Mouse (Mus musculus) CD8-positive naive resting alpha-beta T cell, adult 2 months (primary cell): ENCODE measurements around the gene Ciita.
A peak's percentile ranks its signal among the peaks of the same experiment; 100 is the strongest.

Experiments used
- DNase-seq, 2 experiments: peaks; one replicate each; pipeline ENCODE4 v3.0.0; 2022; ENCODE audit warnings: low read depth in 2 of 2, low spot score in 2 of 2

Ciita gene

DNA sequence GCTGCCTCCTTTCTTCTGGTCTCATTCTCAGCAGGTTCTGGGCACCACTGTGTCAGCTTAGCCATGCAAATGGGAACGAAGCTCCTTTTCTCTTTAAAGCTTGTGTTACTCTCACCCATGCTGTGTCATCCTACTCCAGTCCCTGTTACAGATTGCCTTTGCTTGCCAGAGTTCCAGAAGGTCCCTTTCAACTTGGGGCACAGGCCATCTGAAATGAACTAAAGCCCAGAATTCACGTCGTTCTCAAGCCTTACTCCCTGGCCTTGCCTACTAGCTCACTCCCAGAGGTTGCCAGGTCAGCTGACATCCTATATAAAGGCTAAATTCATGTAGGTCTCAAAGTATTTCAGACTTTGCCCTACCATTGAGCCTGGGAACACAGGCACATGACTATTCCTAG is 69.1 kb downstream of the Ciita start:
- DNase-seq, result no peak

DNA sequence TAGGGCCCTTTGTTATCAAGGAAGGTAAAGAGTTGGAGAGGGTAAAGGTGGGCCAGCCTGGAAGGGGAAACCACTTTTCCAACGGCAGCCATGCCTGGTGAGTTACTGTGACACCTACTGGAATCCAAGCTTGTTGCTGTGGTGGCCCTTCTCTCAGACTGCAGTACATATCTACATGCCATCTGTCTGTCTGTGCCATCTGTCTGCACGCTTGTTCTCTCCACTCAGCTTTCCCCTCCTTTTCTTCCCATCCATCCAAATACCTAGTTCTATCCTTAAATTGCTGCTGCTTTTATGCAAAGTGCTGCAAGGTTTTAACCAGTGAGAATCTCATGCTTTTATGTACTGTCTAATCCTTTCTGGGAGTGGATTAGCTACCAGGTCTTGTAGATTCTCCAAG is 69.7 kb downstream of the Ciita start:
- DNase-seq, result no peak

- no peak for DNase-seq
Observed at GRCm38 (mm10) chr16:10551592-10551991, 71.7 kb downstream of the Ciita start.

GRCm38 (mm10) chr16:10553858-10554257 is 74.0 kb downstream of the Ciita start:
- DNase-seq, result no peak

GRCm38 (mm10) chr16:10559991-10560390 is 80.1 kb downstream of the Ciita start:
- no peak for DNase-seq

DNA sequence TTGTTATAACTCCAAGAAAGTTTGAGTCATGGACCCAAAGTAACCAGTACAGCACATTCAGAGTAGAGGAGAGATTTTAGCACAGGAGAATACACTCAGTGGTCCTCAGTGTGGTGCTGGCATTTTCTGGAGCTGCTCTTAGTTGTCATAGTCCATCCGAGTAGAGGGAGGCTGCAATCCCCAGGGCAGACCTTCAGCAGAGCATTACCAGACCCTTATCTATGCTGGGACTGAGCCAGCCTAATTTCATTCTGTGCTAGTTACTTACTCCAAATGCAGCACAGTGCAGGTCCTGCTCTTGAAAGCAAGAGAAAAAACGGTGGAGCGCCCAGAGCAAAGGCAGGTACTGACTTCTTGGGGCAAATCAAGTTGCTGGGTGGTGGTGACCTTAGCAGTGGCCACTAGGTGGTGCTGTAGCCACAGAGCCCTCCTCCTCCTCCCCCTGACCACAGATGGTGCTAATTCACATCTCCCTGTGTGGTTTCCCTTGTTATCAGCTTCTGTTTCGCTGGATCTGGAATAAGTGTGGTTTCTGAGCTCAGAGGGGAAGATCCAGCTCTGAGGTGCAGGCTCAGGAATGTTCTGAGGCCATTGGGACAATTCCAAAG is 85.5 kb downstream of the Ciita start:
- peak; percentile 55 to 69 for DNase-seq

- no peak for DNase-seq
Observed at GRCm38 (mm10) chr16:10567153-10567552, 87.3 kb downstream of the Ciita start.

DNA sequence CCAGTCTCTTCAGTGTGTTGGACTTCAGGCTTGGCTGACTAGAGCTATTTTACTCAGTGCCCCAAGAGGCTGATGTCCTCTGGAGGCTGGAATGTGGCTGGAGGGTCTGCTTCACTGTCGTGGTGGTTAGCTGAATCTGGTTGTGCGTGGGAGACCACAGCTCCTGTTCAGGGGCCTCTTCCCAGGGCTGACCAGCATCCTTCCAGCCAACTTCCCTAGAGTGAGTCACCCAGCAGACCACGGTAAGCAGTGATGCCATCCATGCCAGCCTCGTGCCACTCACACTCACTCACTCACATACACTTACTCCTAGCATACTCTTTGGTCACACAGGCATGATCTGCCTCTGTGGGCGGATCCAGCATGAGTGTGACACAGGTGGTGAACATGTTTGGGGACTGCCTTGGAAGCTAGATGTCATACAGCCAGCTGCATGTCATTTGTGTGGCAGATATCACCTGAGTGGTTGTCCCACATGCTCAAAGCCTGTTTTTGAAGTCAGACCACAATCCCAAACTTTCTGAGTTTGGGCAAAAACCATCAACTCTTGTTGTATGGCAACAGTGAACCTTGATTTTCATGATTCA is 90.0 kb downstream of the Ciita start:
- DNase-seq, result no peak

DNA sequence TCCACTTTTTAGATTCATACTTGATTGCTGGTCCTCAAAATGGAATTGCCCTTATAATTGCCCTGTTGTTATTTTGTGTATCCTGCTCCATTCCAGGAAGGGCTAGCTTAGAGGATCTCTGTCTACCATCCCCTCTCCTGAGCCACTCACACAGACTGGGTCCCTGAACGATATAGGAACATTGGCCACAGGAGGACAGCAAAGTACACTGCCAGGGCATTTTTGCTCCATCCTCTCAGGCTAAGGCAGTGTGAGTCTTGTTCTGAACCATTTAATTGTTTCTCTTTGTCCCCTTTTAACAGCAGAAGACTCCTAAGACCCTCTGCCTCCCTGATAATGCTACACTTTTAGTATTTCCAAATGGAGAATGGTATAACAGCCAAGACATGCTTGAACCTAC is 90.8 kb downstream of the Ciita start:
- DNase-seq, result peak; percentile 37 to 62

GRCm38 (mm10) chr16:10571820-10572219 is 92.0 kb downstream of the Ciita start:
- DNase-seq, result no peak

DNA sequence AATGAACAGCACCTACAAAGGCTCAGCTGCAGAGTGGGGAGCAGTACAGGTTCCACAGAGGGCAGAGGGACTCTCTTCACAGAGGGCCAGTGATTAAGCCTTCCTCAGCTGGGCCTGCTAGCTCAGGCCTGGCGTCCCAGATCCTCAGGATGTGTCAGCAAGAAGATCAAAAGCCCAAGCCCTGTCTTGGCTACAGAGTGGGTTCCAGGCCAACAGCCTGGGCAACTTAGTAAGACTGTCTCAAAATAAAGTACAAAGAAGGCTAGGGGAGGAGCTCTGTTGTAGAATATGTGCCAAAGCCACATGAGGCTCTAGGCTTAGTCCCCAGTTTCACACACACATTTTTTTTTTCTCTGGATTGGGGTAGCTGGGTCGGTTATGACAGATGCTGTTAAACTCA is 95.1 kb downstream of the Ciita start:
- DNase-seq, result no peak

- DNase-seq, result no peak
Observed at GRCm38 (mm10) chr16:10575915-10576314, 96.1 kb downstream of the Ciita start.

- DNase-seq, result no peak
Observed at GRCm38 (mm10) chr16:10577548-10577947, 97.7 kb downstream of the Ciita start.
